In the genomic region with DNA sequence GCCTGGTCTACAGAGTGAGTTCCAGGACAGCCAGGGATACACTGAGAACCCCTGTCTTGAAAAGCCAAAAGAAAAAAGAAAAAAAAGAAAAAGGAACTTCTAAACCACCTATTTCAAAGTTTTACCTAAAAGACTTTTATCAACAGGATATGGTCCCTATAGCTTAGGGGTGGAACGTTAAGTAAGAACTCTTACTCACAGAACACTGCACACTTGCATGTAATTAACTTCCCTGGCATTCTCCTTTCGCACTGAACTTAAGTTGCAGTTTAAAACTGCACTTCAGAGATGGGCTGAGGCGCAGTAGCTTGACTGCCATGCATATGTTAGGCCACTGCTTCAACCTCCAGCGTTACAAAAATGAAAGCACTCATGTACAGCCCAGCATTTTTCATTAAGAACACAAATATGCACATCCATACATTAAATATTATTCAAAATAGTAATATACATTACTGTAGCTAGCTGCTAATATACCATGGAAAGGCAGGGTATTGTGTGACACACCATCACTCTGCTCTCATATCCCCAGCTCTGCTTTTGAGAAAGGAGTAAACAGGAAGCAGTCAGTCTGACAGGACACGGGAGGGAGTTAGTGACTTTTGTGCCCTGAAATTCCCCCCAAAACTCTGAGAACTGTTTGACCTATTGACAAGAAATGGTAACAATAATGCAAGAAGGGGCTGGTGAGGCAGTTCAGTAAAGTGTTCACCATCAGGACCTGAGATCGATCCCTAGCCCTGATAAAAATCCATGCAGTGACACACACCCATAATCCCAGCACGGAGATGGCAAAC, we compare ENCODE assay signal across 11 mouse cellular contexts. TPM values are rescaled to one million over a fixed set of nuclear protein-coding genes. Genes with fewer than 3 reads are reported as not detected.
DNase-seq lines count a peak whose midpoint lies in the region; ATAC-seq lines count a peak whose summit lies in the region.
"Had no signal": no experiment of that assay in that cellular context is flagged by ENCODE, and none has a peak within 500 bp of the region (broad histone marks: within the 10 kb centered on the region; RNA-seq: fewer than 3 reads in every experiment).

No protein-coding gene starts in this region.

- H3K27me3 ChIP-seq in heart, embryonic 10.5 days (ENCODE audit: insufficient read depth, poor library complexity, severe bottlenecking): no peaks in the 10 kb centered on the region
- H3K27me3 ChIP-seq in lung, embryonic 15.5 days: no peaks in the 10 kb centered on the region
- H3K27me3 ChIP-seq in splenic B cell, adult 2 months (ENCODE audit: control insufficient read depth, insufficient read depth, low read length, poor library complexity, severe bottlenecking): no peaks in the 10 kb centered on the region
- H3K27me3 ChIP-seq: embryonic facial prominence, embryonic 12.5 days had no signal

- 73% methylated on average over 7 of the region's 7 CpGs for WGBS in heart, embryonic 10.5 days
- WGBS in lung, embryonic 15.5 days: 67% methylated on average over 7 of the region's 7 CpGs

- ATAC-seq in lung, embryonic 15.5 days (ENCODE audit: borderline replicate concordance, extremely low read depth, low FRiP score, low TSS enrichment): no peak
- 0 out of 2 replicates have a peak, but pooled peaks have one; percentile 28 for ATAC-seq in granulocyte monocyte progenitor cell, adult 5-6 weeks (replicated peaks; ENCODE audit: poor library complexity, severe bottlenecking)
- ATAC-seq: midbrain, embryonic 16.5 days had no signal

- no peaks in the 10 kb centered on the region for H3K36me3 ChIP-seq in heart, embryonic 10.5 days
- no peaks in the 10 kb centered on the region for H3K36me3 ChIP-seq in lung, embryonic 15.5 days
- H3K36me3 ChIP-seq in splenic B cell, adult 2 months (ENCODE audit: control insufficient read depth, insufficient read depth, low read length, poor library complexity, severe bottlenecking): no peaks in the 10 kb centered on the region
- H3K36me3 ChIP-seq: embryonic facial prominence, embryonic 12.5 days had no signal

- no peak overlapping the region for H3K27ac ChIP-seq in heart, embryonic 10.5 days
- H3K27ac ChIP-seq in lung, embryonic 15.5 days: 0 out of 2 replicates have a peak overlapping the region, but pooled peaks have one; percentile 5
- H3K27ac ChIP-seq: embryonic facial prominence, embryonic 12.5 days had no signal

- no peaks in the 10 kb centered on the region for H3K9me3 ChIP-seq in heart, embryonic 10.5 days
- no peaks in the 10 kb centered on the region for H3K9me3 ChIP-seq in lung, embryonic 15.5 days
- H3K9me3 ChIP-seq: embryonic facial prominence, embryonic 12.5 days had no signal

- no peak overlapping the region for H3K4me3 ChIP-seq in heart, embryonic 10.5 days
- H3K4me3 ChIP-seq in lung, embryonic 15.5 days: no peak overlapping the region
- H3K4me3 ChIP-seq: embryonic facial prominence, embryonic 12.5 days had no signal

- peak; percentile 87 for DNase-seq in heart, adult 11 months
- no peak for DNase-seq in heart, embryonic 10.5 days (ENCODE audit: low spot score)
- no peak for DNase-seq in lung, adult 18-20 months
- DNase-seq in splenic B cell, adult 2 months (ENCODE audit: low read depth, low spot score): peak; percentile 31
- DNase-seq in gastrocnemius, postnatal 14 days: no peak
- DNase-seq in neural tube, embryonic 10.5 days (ENCODE audit: extremely low spot score, low spot score): no peak
- DNase-seq: kidney, postnatal 4 days had no signal

- H3K4me1 ChIP-seq in heart, embryonic 10.5 days: peaks cover 55% of the 10 kb centered on the region
- H3K4me1 ChIP-seq in lung, embryonic 15.5 days: peaks cover 30% of the 10 kb centered on the region
- H3K4me1 ChIP-seq: embryonic facial prominence, embryonic 12.5 days had no signal

- H3K9ac ChIP-seq in lung, embryonic 15.5 days: no peak overlapping the region
- H3K9ac ChIP-seq: embryonic facial prominence, embryonic 12.5 days had no signal

- intact Hi-C loops in gastrocnemius, postnatal 14 days (cut with DNase I; ENCODE audit: low total_unique reads): no loop called here

- no peak overlapping the region for H3K4me2 ChIP-seq in lung, embryonic 15.5 days
- H3K4me2 ChIP-seq: embryonic facial prominence, embryonic 12.5 days had no signal

RNA-seq across cellular contexts. Expression of gene Cdc42se2, which starts 13.0 kb away (rescaled TPM):
- 77.6 and 84.8 TPM in 2 replicates for polyA plus RNA-seq in heart, embryonic 10.5 days (2016; fragmentation: Nextera tagmentation; extraction: Ambion mirVana)
- polyA plus RNA-seq in lung, embryonic 15.5 days (2015; fragmentation: Nextera tagmentation; extraction: Ambion mirVana): 70.9 and 74.8 TPM in 2 replicates
- 41.6 and 47.5 TPM in 2 replicates for total RNA-seq in granulocyte monocyte progenitor cell, adult 5-6 weeks (2014; fragmentation: Nextera tagmentation)
- total RNA-seq in granulocyte monocyte progenitor cell, adult 5-6 weeks (2017): 48.0 and 48.6 TPM in 2 replicates
- total RNA-seq in gastrocnemius, postnatal 14 days (2021): 10 to 100 TPM; 15.6 to 18.8 TPM

Comparison
In these comparisons a context has a peak if more than half of its experiments do, and no peak if none do; other contexts are left out.
1. DNase-seq: peak in heart, adult 11 months (single experiment) and splenic B cell, adult 2 months (single experiment); none in heart, embryonic 10.5 days (single experiment), lung, adult 18-20 months (0 of 2), gastrocnemius, postnatal 14 days (single experiment) and neural tube, embryonic 10.5 days (single experiment).